Comparison of ENCODE assay signal across 25 mouse cellular contexts in the genomic region with DNA sequence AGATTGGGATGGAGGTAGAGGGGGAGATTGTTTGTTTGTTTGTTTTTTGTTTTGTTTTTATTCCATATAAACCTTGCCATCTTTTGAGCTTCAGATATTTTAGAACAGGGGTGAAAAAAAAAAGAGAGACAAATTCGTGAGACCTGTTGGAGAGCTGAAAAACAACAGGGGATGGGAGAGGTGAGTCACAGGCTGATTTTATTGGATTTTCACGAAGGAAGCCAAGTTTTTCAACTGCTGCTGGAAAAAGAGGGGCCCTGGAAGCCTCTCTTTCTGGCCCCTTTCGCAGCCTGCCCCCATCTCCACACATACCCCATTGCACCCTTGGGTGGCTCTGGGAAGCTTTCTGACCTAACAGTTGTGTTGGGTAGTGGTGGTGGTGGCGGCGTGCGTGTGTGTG.
"Had no signal": no experiment of that assay in that cellular context is flagged by ENCODE, and none has a peak within 500 bp of the region (broad histone marks: within the 10 kb centered on the region; RNA-seq: fewer than 3 reads in every experiment).

No protein-coding gene starts in this region.

- H3K4me1 ChIP-seq: intestine, embryonic 15.5 days; liver, embryonic 12.5 days had no signal

- H3K4me2 ChIP-seq: heart, embryonic 12.5 days; hindbrain, embryonic 13.5 days; intestine, embryonic 15.5 days; limb, embryonic 13.5 days; limb, embryonic 15.5 days; liver, embryonic 12.5 days had no signal

- H3K27me3 ChIP-seq: hindbrain, embryonic 13.5 days; intestine, embryonic 15.5 days; limb, embryonic 15.5 days had no signal

- DNase-seq: gastrocnemius, postnatal 14 days; gastrocnemius, postnatal 36 days; heart, adult 11 months; heart, adult 2 months; heart, postnatal 10 days; heart, postnatal 4 days; kidney, adult 18-20 months; kidney, adult 8-10 months; kidney, postnatal 10 days; kidney, postnatal 25 days; kidney, postnatal 4 days; layer of hippocampus, adult 9-11 months; layer of hippocampus, postnatal 36 days; left cerebral cortex, postnatal 4 days had no signal

- H3K27ac ChIP-seq: heart, adult 2 months; heart, embryonic 10.5 days; hindbrain, embryonic 13.5 days; intestine, embryonic 15.5 days; limb, embryonic 13.5 days; limb, embryonic 15.5 days; liver, embryonic 12.5 days; liver, embryonic 14.5 days had no signal

- H3K4me3 ChIP-seq: heart, adult 2 months; heart, embryonic 10.5 days; heart, embryonic 12.5 days; hindbrain, embryonic 13.5 days; intestine, embryonic 15.5 days; limb, embryonic 13.5 days; limb, embryonic 15.5 days; liver, embryonic 12.5 days had no signal

- ATAC-seq: hindbrain, embryonic 16.5 days; inflammation-experienced regulatory T-cells, adult 6 months; intestine, embryonic 15.5 days; intestine, postnatal 0 days; liver, embryonic 12.5 days had no signal

- H3K9me3 ChIP-seq: heart, embryonic 10.5 days; heart, embryonic 12.5 days; hindbrain, embryonic 13.5 days; intestine, embryonic 15.5 days; limb, embryonic 13.5 days; limb, embryonic 15.5 days; liver, embryonic 12.5 days had no signal

- H3K9ac ChIP-seq: heart, embryonic 12.5 days; hindbrain, embryonic 13.5 days; intestine, embryonic 15.5 days; limb, embryonic 13.5 days; limb, embryonic 15.5 days; liver, embryonic 12.5 days; liver, embryonic 14.5 days had no signal
